Mouse (Mus musculus): Measurements from ENCODE around the gene Nr1i3.
A peak's percentile ranks its signal among the peaks of the same experiment; 100 is the strongest.
"Not testable (repeated sequence)": the region's sequence is repeated elsewhere in the genome, so short reads cannot be mapped to it uniquely, and the experiment has no call there.

The Nr1i3 gene

DNA sequence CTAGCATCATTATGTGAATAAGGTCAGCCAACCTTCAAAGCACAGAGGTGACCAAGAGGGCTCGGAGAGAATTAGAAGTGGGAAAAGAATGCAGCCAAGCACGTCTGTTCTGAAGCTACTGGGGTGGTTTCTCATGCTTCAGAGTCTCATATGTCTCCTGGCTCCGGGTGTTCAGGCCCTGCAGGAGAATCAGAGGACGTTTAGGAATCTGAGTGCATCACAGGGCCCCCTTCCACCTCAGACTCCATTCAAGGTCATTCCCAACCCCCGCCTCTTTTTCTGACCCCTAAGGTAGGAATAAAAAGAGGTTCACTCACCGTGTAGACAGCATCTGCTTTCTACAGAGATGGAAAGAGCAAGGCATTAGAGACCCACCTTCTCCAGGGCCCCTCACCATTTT is 16.0 kb downstream of the Nr1i3 start:
- DNase-seq (ENCODE audit: extremely low read depth, low read depth, low spot score), result no peak

- no peak for DNase-seq (ENCODE audit: extremely low read depth, low read depth, low spot score)
Measured at GRCm38 (mm10) chr1:171230215-171230614, 16.4 kb downstream of the Nr1i3 start.

DNA sequence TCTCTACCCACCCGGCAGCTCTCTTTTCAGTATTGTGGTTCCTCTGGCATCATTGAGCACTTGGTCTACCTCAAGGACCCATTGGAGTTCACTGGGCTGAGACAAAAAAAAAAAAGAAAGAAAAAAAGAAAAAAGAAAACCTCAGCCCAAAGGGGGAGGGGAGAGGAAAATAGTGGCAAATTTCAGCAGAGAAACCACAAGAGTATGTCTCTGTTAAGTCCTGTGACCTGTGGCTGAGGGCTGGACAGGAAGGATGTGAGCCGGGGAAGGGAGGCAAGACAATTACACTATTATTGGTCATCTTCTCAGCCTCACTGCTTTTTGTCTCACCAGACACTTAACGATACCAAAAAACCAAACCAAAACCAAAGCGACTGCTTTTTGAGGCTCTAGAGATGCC is 18.1 kb downstream of the Nr1i3 start:
- DNase-seq (ENCODE audit: extremely low read depth, low read depth, low spot score), result no peak

DNA sequence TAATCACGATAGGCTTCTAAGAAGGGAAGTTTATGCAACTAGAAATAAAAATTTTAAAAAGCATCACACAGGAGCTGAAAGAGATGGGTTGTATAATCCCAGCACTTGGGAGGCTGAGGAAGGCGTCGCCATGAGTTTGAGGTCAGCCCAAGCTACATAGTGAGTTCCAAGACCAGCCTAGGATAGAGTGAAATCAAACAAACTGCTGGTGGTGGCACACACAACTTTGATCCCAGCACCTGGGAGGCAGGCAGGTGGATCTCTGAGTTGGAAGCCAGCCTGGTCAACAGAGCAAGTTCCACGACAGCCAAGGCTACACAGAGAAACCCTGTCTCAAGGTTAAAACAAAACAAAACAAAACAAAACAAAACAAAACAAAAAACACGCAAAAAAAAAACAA is 18.6 kb downstream of the Nr1i3 start:
- no peak for DNase-seq (ENCODE audit: extremely low read depth, low read depth, low spot score)

DNA sequence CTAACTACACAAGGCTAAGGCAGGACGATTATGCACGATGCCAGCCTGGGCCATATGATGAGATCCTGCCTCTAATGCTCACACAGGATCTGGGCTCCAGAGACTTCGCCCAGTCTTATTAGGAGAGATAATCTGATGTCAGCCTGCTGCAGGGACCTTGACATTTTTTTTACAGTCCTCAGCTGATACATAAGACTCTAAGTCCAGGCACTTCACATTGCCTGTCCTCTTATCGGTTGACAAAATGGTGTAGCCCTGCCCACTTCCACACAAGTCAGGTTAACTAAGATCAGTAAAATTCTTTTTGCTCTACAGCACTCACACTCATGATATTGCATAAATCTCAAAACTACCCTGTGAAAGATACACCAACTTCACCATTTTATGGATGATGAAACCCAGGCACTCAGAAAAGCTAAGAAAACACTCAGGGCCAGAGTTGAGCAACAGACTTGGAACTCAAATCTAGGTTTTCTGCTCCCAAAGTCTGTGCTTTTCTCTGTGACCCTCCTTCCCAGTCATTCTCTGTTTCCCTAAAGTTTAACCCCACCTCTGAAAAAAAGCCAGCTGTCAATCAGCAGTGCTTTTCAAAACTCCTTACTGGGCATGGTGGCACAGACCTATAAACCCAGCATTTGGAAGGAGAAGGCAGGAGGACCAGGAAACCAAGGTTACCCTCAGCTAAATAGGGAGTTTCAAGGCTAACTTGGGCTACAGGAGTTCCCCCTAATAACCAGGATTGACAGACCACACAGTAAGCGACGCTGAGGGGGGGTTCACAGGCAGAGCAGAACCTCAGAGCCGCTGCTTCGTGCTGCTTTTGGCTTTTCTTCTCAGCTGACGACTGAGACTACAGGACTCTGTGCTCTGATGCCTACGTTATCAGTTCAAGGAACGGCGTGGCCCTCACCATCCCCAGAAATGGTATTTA is 19.3 kb downstream of the Nr1i3 start:
- no peak for DNase-seq (ENCODE audit: extremely low read depth, low read depth, low spot score)

GRCm38 (mm10) chr1:171234126-171234525 is 20.4 kb downstream of the Nr1i3 start, which contains the start of gene Fcer1g:
TSS of gene Fcer1g (minus strand) at chr1:171234365.
- no peak for DNase-seq (ENCODE audit: extremely low read depth, low read depth, low spot score)

DNA sequence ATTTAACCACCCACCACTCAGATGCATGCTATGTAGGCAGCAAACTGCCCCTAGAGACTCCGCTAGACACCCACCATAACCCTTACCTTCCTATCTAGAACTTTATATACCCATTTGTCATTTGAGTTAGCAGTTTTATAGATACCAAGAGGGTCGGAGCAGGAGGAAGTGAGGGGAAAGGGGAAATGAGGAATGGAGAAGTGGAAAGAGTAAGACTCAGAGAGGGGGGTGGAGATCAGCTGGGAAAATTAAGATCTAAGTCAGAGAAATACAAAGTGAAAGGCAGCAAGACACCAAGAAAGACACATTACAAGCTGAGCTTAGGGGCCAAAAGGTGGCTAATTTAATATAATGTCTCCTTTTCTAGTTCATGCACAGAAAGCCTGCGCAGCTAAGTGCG is 20.8 kb downstream of the Nr1i3 start:
- DNase-seq (ENCODE audit: extremely low read depth, low read depth, low spot score), result no peak

- no peak for DNase-seq (ENCODE audit: extremely low read depth, low read depth, low spot score)
Measured at GRCm38 (mm10) chr1:171235791-171236190, 22.0 kb downstream of the Nr1i3 start.

- no peak for DNase-seq (ENCODE audit: extremely low read depth, low read depth, low spot score)
Measured at GRCm38 (mm10) chr1:171237438-171237837, 23.7 kb downstream of the Nr1i3 start.

- no peak for DNase-seq (ENCODE audit: extremely low read depth, low read depth, low spot score)
Measured at GRCm38 (mm10) chr1:171238463-171238862, 24.7 kb downstream of the Nr1i3 start.

DNA sequence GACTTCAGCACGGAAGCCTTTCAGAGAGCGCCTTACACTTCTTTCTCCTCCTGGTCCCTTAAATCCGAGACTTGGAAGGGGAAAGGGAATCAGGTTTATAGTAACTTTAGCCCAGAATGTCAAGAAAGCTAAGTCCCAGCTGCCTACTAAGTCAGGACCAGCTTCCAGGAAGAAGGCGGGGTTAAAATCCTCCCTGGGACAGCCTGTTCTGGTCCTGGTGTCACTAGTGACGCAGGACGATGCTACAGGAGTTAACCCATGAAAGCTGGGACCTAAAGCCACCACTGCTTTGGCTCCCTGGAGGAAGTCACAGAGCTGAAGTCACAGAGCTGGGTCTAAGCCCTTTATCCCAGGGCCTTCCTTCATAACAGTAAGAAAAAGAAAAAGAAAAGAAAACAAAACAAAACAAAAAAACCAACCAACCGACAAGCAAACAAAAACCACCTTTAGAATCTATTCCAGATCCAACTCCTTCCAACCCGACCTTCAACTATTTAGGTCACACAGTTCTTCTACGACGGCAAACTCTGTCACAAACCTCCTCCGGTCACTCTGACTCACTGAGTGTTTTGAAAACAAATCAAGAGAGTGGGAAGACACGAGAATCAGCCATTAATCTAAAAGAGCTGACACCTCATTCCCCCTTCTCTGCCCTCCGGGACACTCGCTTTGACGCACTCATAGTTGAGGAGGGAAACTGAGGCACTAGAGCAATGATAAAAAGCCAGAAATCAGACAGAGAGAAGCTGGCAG is 26.4 kb downstream of the Nr1i3 start:
- DNase-seq (ENCODE audit: extremely low read depth, low read depth, low spot score), result no peak

DNA sequence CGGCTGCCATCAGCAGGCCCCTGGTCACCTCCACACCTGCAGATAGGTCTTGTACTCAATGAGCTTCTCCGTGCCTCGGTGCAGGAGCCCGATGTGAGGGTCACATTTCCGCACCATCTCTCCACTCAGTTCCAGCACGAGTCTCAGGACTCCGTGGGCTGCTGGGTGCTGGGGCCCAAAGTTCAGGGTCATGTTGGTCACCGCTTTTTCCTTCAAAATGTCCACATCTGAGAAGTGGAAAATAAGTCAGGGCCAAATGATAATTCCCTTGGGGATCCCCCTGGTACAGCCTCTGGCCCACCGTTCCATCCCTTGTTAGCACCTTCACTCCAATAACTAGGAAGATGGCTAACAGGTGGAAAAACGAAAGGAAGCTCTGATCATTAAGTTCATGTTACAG is 27.1 kb downstream of the Nr1i3 start:
- no peak for DNase-seq (ENCODE audit: extremely low read depth, low read depth, low spot score)

DNA sequence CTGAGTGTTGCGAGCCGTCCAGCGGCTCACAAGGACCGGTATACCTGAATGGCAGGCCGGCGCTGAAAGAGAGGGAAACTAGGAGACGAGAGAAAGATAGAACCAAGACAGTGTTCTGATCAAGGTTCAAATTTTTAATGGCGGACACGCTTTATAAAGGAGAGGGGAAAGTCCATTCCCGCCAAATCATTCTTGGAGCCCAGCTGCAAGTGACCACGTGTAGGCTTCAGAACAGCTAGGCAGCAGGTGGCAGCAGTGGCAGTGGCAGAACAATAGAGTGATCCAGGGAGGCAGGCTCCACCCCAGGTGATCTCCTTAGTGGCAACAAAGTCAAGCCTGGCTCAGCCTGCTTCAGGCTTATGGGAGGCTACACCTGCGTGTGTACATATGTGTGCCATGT is 28.2 kb downstream of the Nr1i3 start:
- DNase-seq (ENCODE audit: extremely low read depth, low read depth, low spot score), result not testable (repeated sequence)

DNA sequence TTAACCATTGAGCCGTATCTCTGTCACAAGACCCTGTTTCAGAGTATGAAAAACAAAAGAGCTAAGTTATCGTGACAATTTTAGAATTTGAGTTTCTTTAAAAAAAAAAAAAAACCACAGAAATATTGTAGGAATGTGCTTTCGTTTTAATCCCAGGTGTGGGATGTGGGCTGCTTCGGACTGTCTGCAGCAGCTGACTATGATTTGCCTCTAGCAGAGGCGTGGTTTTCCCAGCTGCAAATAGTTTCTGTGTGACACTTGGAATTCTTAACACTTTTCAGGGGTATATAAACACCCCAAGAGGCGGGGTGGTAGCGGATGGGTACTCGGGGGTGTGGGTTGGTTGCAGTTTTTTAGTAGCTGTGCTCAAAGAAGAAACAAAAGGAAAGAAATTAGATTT is 31.6 kb downstream of the Nr1i3 start:
- no peak for DNase-seq (ENCODE audit: extremely low read depth, low read depth, low spot score)

GRCm38 (mm10) chr1:171246709-171247452 is 33.1 kb downstream of the Nr1i3 start:
- DNase-seq (ENCODE audit: extremely low read depth, low read depth, low spot score), result peak; percentile 90

DNA sequence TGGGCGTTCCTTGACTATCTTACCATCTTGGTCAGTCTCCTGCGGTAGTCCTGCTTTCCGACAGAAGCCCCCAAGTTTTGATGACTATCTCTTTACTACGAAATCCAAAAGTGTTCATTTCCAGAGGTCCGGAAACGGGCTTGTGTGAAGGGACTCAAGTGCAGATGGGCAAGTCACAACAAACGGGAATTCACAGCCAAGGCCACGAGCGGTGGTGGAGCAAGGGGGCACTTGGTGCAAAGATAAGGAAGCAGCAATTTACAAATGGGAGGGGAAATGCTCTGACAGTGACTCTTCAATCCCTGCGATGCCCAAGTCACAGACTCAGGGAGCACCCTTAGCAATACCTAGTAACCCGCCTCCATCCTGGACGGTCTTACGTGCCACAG is 33.7 kb downstream of the Nr1i3 start:
- DNase-seq (ENCODE audit: extremely low read depth, low read depth, low spot score), result no peak

- no peak for DNase-seq (ENCODE audit: extremely low read depth, low read depth, low spot score)
Measured at GRCm38 (mm10) chr1:171247916-171248315, 34.1 kb downstream of the Nr1i3 start.

- DNase-seq (ENCODE audit: extremely low read depth, low read depth, low spot score), result no peak
Measured at GRCm38 (mm10) chr1:171248386-171249226, 34.8 kb downstream of the Nr1i3 start.

GRCm38 (mm10) chr1:171249913-171250600 is 36.3 kb downstream of the Nr1i3 start, which contains the start of gene Adamts4:
TSS of gene Adamts4 (plus strand) at chr1:171250421.
- DNase-seq (ENCODE audit: extremely low read depth, low read depth, low spot score), result no peak
